Comparison of ENCODE assay signal across 10 mouse cellular contexts in the genomic region with DNA sequence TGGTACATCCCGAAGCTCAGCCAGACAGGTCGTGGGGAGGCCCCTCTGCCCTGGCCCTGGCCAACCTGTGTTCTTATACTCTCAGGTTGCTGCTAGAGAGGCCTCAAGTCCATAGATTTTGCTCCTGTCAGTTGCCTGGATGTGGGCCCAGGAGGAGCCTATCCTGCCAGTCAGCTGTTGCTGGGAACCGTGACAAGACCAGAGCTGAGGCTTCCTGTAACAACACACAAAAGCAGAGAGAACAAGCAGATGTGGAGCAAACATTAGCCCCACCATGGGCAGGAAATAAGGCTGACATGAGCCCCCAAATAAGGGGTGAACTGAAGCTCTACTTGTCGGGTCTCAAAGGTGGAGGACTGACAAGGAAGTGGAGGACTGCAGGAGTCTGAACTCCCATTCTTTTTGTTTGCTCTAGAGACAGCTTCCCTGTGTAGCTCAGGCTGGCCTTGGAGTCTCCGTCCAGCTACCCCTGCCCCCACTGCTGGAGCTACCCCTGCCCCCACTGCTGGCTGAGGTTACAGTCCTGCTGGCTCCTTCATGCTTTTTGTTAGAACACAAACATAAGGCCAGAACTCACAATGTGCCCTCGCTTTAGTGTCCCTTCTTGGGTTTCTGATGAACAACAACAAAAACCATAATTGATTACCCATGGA. TPM values are rescaled to one million over a fixed set of nuclear protein-coding genes. Genes with fewer than 3 reads are reported as not detected.
A peak's percentile ranks its signal among the peaks of the same experiment; 100 is the strongest.
DNase-seq lines count a peak whose midpoint lies in the region; ATAC-seq and TF ChIP-seq lines count a peak whose summit lies in the region.
"Had no signal": no experiment of that assay in that cellular context is flagged by ENCODE, and none has a peak within 500 bp of the region (broad histone marks: within the 10 kb centered on the region; RNA-seq: fewer than 3 reads in every experiment).

No protein-coding gene starts in this region.

- TF ChIP-seq EP300 in heart, postnatal 0 days (IDR thresholded peaks at IDR 0.05; ENCODE audit: low read depth): no peak
- TF ChIP-seq EP300 in lung, postnatal 0 days (IDR thresholded peaks at IDR 0.05): no peak
- no peak for TF ChIP-seq EP300 in liver, postnatal 0 days (IDR thresholded peaks at IDR 0.05; ENCODE audit: low read depth)

- no peak for TF ChIP-seq CTCF in heart, postnatal 0 days (IDR thresholded peaks at IDR 0.05; ENCODE audit: low read depth)
- TF ChIP-seq CTCF in lung, postnatal 0 days (IDR thresholded peaks at IDR 0.05): no peak
- TF ChIP-seq CTCF in liver, postnatal 0 days (IDR thresholded peaks at IDR 0.05; ENCODE audit: low read depth): no peak

- no peak overlapping the region for H3K4me3 ChIP-seq in heart, postnatal 0 days (ENCODE audit: low read depth, low read length)
- no peak overlapping the region for H3K4me3 ChIP-seq in lung, postnatal 0 days (ENCODE audit: low read depth, low read length)
- no peak overlapping the region for H3K4me3 ChIP-seq in liver, postnatal 0 days (ENCODE audit: low read depth, low read length)
- H3K4me3 ChIP-seq: heart, embryonic 13.5 days; myocyte had no signal

- H3K9ac ChIP-seq in heart, postnatal 0 days (replicated peaks; ENCODE audit: low read depth, low read length): no peak overlapping the region
- no peak overlapping the region for H3K9ac ChIP-seq in lung, postnatal 0 days (replicated peaks; ENCODE audit: low read depth)
- H3K9ac ChIP-seq in liver, postnatal 0 days (replicated peaks): no peak overlapping the region
- H3K9ac ChIP-seq: heart, embryonic 13.5 days had no signal

- H3K9me3 ChIP-seq in heart, postnatal 0 days (replicated peaks; ENCODE audit: control insufficient read depth, low read length): no peaks in the 10 kb centered on the region
- H3K9me3 ChIP-seq in lung, postnatal 0 days (ENCODE audit: low read length): no peaks in the 10 kb centered on the region
- no peaks in the 10 kb centered on the region for H3K9me3 ChIP-seq in liver, postnatal 0 days (ENCODE audit: low read length)
- H3K9me3 ChIP-seq: heart, embryonic 13.5 days had no signal

- WGBS in heart, postnatal 0 days: 56% methylated on average over 6 of the region's 6 CpGs
- 42% methylated on average over 6 of the region's 6 CpGs for WGBS in lung, postnatal 0 days
- 52% methylated on average over 6 of the region's 6 CpGs for WGBS in liver, postnatal 0 days (ENCODE audit: insufficient replicate concordance)

- intact Hi-C loops in left cerebral cortex, postnatal 4 days (cut with DNase I): no loop called here
- intact Hi-C loops in left cerebral cortex, postnatal 14 days (cut with DNase I): no loop called here

- ATAC-seq in heart, postnatal 0 days (ENCODE audit: insufficient read depth, low read depth): peak; percentile 36; the same call in 1 of the 2 replicates
- 0 out of 2 replicates have a peak, but pooled peaks have one; percentile 23 for ATAC-seq in lung, postnatal 0 days
- ATAC-seq in liver, postnatal 0 days: no peak
- ATAC-seq in monocyte, adult 5-6 weeks (replicated peaks; ENCODE audit: insufficient number of reproducible peaks, low FRiP score, low TSS enrichment, poor library complexity, severe bottlenecking): no peak

- peak; percentile 55 for DNase-seq in left cerebral cortex, postnatal 4 days
- DNase-seq in left cerebral cortex, postnatal 14 days (ENCODE audit: low spot score in 2 of 2): no peak
- DNase-seq in brain, adult 2 months (ENCODE audit: low read depth, low spot score): peak; percentile 21
- no peak for DNase-seq in heart, postnatal 0 days (ENCODE audit: low spot score)
- no peak for DNase-seq in lung, postnatal 0 days (ENCODE audit: low spot score)
- DNase-seq in c-Kit-positive CD71-positive TER-119-positive erythroid progenitor cells, embryonic 14.5 days (ENCODE audit: low spot score): no peak
- no peak for DNase-seq in liver, postnatal 0 days

- no peaks in the 10 kb centered on the region for H3K36me3 ChIP-seq in heart, postnatal 0 days (replicated peaks; ENCODE audit: control insufficient read depth, insufficient read depth, low read length)
- no peaks in the 10 kb centered on the region for H3K36me3 ChIP-seq in lung, postnatal 0 days (ENCODE audit: insufficient read depth, low read length)
- no peaks in the 10 kb centered on the region for H3K36me3 ChIP-seq in liver, postnatal 0 days (replicated peaks; ENCODE audit: insufficient read depth, low read length)
- H3K36me3 ChIP-seq: heart, embryonic 13.5 days had no signal

- peak overlapping the region; percentile 41 for H3K27ac ChIP-seq in heart, postnatal 0 days (ENCODE audit: low read depth)
- H3K27ac ChIP-seq in lung, postnatal 0 days (ENCODE audit: low read length): no peak overlapping the region
- H3K27ac ChIP-seq in liver, postnatal 0 days (ENCODE audit: low read depth): no peak overlapping the region
- H3K27ac ChIP-seq: heart, embryonic 13.5 days had no signal

- no peaks in the 10 kb centered on the region for H3K27me3 ChIP-seq in heart, postnatal 0 days (ENCODE audit: control insufficient read depth, insufficient read depth, low read length)
- H3K27me3 ChIP-seq in lung, postnatal 0 days (replicated peaks; ENCODE audit: insufficient read depth, low read length): no peaks in the 10 kb centered on the region
- H3K27me3 ChIP-seq in liver, postnatal 0 days (ENCODE audit: insufficient read depth, low read length): no peaks in the 10 kb centered on the region
- H3K27me3 ChIP-seq: heart, embryonic 13.5 days had no signal

- peaks cover 4% of the 10 kb centered on the region; the same call in 1 of the 2 replicates for H3K4me1 ChIP-seq in heart, postnatal 0 days (ENCODE audit: control insufficient read depth, insufficient read depth)
- H3K4me1 ChIP-seq in lung, postnatal 0 days (ENCODE audit: insufficient read depth, low read depth, low read length): no peaks in the 10 kb centered on the region
- peaks cover 4% of the 10 kb centered on the region; the same call in 1 of the 2 replicates for H3K4me1 ChIP-seq in liver, postnatal 0 days (ENCODE audit: insufficient read depth)

- H3K4me2 ChIP-seq in heart, postnatal 0 days (ENCODE audit: low read depth, low read length): no peak overlapping the region
- no peak overlapping the region for H3K4me2 ChIP-seq in lung, postnatal 0 days (replicated peaks; ENCODE audit: low read depth, low read length)
- no peak overlapping the region for H3K4me2 ChIP-seq in liver, postnatal 0 days (ENCODE audit: low read depth, low read length)
- H3K4me2 ChIP-seq: heart, embryonic 13.5 days had no signal

RNA-seq across cellular contexts. Expression of a gene that starts 29.7 kb away (rescaled TPM):
- total RNA-seq in left cerebral cortex, postnatal 4 days (2021): 1 to 10 TPM; 2.1 to 4.2 TPM
- total RNA-seq in left cerebral cortex, postnatal 14 days (2021): 1 to 10 TPM; 1.8 to 3.2 TPM
- total RNA-seq in heart, postnatal 0 days (2014; rRNA removed; ENCODE audit: low replicate concordance): not detected in 2 replicates
- polyA plus RNA-seq in heart, postnatal 0 days (2015; fragmentation: Nextera tagmentation; extraction: Ambion mirVana): 0.25 and 0.26 TPM in 2 replicates
- polyA plus RNA-seq in lung, postnatal 0 days (2015; fragmentation: Nextera tagmentation; extraction: Ambion mirVana): 1.4 and 2.3 TPM in 2 replicates
- polyA plus RNA-seq in liver, postnatal 0 days (2015; fragmentation: Nextera tagmentation; extraction: Ambion mirVana): 1.1 and 1.8 TPM in 2 replicates
- 0.96 to 1.6 TPM in 2 of 3 replicates, not detected in the other for total RNA-seq in monocyte, adult 5-6 weeks (2017)
- polyA plus RNA-seq: myocyte had no signal

RNA-seq across cellular contexts. Expression of a gene that starts 53.2 kb away (rescaled TPM):
- 10 to 100 TPM; 79.6 to 82.0 TPM for total RNA-seq in left cerebral cortex, postnatal 4 days (2021)
- total RNA-seq in left cerebral cortex, postnatal 14 days (2021): 10 to 100 TPM; 57.2 to 60.2 TPM
- total RNA-seq in heart, postnatal 0 days (2014; rRNA removed; ENCODE audit: low replicate concordance): 10.1 and 11.3 TPM in 2 replicates
- polyA plus RNA-seq in heart, postnatal 0 days (2015; fragmentation: Nextera tagmentation; extraction: Ambion mirVana): 3.9 TPM in 2 replicates
- 5.9 and 6.0 TPM in 2 replicates for polyA plus RNA-seq in lung, postnatal 0 days (2015; fragmentation: Nextera tagmentation; extraction: Ambion mirVana)
- 4.8 and 6.1 TPM in 2 replicates for polyA plus RNA-seq in liver, postnatal 0 days (2015; fragmentation: Nextera tagmentation; extraction: Ambion mirVana)
- 29.0 to 54.6 TPM (median 37.3 TPM) in 3 replicates for total RNA-seq in monocyte, adult 5-6 weeks (2017)

Comparison
In these comparisons a context has a peak if more than half of its experiments do, and no peak if none do; other contexts are left out.
1. DNase-seq: peak in left cerebral cortex, postnatal 4 days (single experiment) and brain, adult 2 months (single experiment); none in left cerebral cortex, postnatal 14 days (0 of 2), heart, postnatal 0 days (single experiment), lung, postnatal 0 days (single experiment), c-Kit-positive CD71-positive TER-119-positive erythroid progenitor cells, embryonic 14.5 days (single experiment) and liver, postnatal 0 days (single experiment).
2. ATAC-seq: peak in heart, postnatal 0 days (single experiment) and lung, postnatal 0 days (single experiment); none in liver, postnatal 0 days (single experiment) and monocyte, adult 5-6 weeks (single experiment).